Mouse (Mus musculus) G1E (cell line): ENCODE data around the gene Dscaml1.

Experiments used
- CTCF ChIP-seq: IDR thresholded peaks from 2 replicates; pipeline ENCODE4 v1.5.1; 2012; ENCODE audit warnings: low read depth, low read length, inconsistent platforms, mixed read lengths
- GATA1 ChIP-seq: IDR thresholded peaks from 2 replicates; pipeline ENCODE4 v1.6.1; 2012; ENCODE audit warnings: borderline replicate concordance, low read length, inconsistent platforms, mixed read lengths
- GATA2 ChIP-seq: IDR thresholded peaks from 2 replicates; pipeline ENCODE4 v1.6.1; 2012; ENCODE audit warnings: low read depth, low read length, inconsistent platforms, borderline replicate concordance
- POLR2AphosphoS5 ChIP-seq: IDR thresholded peaks from 2 replicates; pipeline ENCODE4 v1.6.1; 2012; ENCODE audit warnings: low read depth, low read length, inconsistent platforms; ENCODE audit not compliant: insufficient replicate concordance
- TAL1 ChIP-seq: conservative IDR thresholded peaks from 2 replicates; pipeline ENCODE4 v1.6.1; 2012; ENCODE audit warnings: low read depth, low read length, inconsistent platforms, mixed read lengths

GRCm38 (mm10) chr9:45651078-45651809 is 224.8 kb downstream of the Dscaml1 start:
- TF ChIP-seq CTCF, result no peak
- no peak for TF ChIP-seq POLR2AphosphoS5
- TF ChIP-seq GATA1, result no peak
- TF ChIP-seq TAL1, result no peak
- no peak for TF ChIP-seq GATA2
